Mouse (Mus musculus): ENCODE results near the gene Gmppa. TPM values are rescaled to one million over a fixed set of nuclear protein-coding genes. Genes with fewer than 3 reads are reported as not detected.

Gene Gmppa
- polyA plus RNA-seq, 1 experiment = 177 TPM

GRCm38 (mm10) chr1:75478497-75478896 lies 42.8 kb downstream of the Gmppa start:
- WGBS = 1% methylated on average over 22 of the region's 25 CpGs
- no peak for DNase-seq (ENCODE audit: low read depth, low spot score)

DNA sequence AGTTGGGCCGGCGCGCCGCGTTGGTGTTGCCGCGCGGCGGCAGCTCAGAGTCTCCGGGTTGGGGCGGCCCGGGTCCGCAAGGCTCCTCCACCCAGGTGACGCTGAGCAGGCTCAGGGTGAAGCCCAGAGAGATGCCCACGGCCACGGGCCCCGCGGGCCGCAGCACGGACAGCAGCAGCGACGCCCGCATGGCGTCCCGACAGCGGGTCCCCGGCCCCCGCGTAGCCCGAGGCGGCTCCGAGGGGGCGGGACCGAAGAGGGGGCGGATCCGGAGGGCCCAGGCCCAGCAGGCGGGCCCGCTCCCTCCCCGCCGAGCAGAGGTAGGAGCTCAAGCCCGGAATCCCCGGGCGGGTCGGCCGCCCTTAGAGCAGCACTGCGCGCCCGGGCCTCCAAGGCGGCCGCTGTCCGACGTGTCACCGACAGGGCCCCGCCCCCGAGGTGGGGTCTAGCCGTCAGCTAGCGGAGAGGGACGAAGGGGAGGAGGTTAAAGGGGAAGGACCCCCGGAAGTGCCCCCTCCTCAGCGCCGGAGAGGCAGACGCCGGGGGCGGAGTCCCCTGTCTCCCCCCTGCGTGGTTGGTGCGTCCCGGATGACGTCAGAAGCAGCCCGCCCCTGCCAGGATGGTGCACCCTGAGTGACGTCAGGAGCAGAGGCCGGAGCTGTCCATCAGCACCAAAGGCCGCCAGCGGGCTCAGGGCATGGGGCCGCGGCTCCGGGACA lies 43.3 kb downstream of the Gmppa start, which contains the start of the genes Chpf and Tmem198:
Chpf (minus strand) TSS at position 392 of the 719 bp plus-strand sequence.
Tmem198 (plus strand) TSS at position 617 of the 719 bp plus-strand sequence.
- peak; percentile 62 for DNase-seq (ENCODE audit: low read depth, low spot score)
- under 1% methylated on average over 71 of the region's 76 CpGs for WGBS

- WGBS = 2% methylated on average over 24 of the region's 24 CpGs
- no peak for DNase-seq (ENCODE audit: low read depth, low spot score)
Observed at GRCm38 (mm10) chr1:75479635-75479989, 43.9 kb downstream of the Gmppa start.

DNA sequence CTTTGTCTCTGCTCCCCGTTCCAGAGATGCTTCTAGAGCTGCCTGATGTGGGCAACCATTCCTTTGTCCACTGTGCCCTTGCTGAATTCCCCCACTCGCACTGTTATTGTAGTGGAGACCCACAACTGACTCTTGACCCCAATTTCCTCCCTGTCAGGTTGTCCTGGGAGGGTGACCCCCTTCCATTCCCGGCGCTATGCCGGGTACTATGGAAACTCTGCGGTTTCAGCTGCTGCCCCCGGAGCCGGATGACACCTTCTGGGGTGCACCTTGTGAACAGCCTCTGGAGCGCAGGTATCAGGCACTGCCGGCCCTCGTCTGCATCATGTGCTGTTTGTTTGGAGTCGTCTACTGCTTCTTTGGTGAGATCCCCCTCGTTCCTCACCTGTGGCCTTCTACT lies 44.3 kb downstream of the Gmppa start:
- WGBS = 20% methylated on average over 13 of the region's 13 CpGs
- no peak for DNase-seq (ENCODE audit: low read depth, low spot score)

GRCm38 (mm10) chr1:75480735-75481134 lies 45.0 kb downstream of the Gmppa start:
- no peak for DNase-seq (ENCODE audit: low read depth, low spot score)

GRCm38 (mm10) chr1:75486561-75486960 lies 50.8 kb downstream of the Gmppa start:
- DNase-seq (ENCODE audit: low read depth, low spot score) = no peak
- WGBS = 23% methylated on average over 24 of the region's 24 CpGs

More at GRCm38 (mm10) chr1:75480735-75481134, 45.0 kb downstream of the Gmppa start:
- WGBS = 85% methylated on average over 7 of the region's 7 CpGs

DNA sequence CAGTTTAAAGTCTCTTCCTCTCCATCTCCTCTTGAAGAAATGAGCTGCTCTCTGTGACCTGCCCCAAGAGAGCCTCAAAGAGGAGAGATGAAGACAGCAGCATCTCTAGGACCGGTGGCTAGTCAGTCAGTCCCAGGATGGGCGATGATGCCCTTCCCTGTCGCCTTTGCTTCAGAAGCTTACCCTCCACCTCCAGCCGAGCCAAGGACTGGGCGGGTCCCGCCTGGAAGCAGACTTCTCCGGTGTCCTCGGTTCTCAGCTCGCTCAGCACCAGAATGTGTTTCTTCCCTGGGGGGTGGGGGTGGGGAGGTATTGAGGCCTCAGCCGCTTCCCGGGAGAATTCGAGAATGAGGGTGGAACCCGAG lies 51.3 kb downstream of the Gmppa start:
- WGBS = 8% methylated on average over 13 of the region's 13 CpGs
- no peak for DNase-seq (ENCODE audit: low read depth, low spot score)

- under 1% methylated on average over 62 of the region's 62 CpGs for WGBS
- no peak for DNase-seq (ENCODE audit: low read depth, low spot score)
Observed at GRCm38 (mm10) chr1:75487405-75488161, 51.9 kb downstream of the Gmppa start.

GRCm38 (mm10) chr1:75490785-75491551 lies 55.2 kb downstream of the Gmppa start:
- no peak for DNase-seq (ENCODE audit: low read depth, low spot score)
- 88% methylated on average over 34 of the region's 34 CpGs for WGBS

DNA sequence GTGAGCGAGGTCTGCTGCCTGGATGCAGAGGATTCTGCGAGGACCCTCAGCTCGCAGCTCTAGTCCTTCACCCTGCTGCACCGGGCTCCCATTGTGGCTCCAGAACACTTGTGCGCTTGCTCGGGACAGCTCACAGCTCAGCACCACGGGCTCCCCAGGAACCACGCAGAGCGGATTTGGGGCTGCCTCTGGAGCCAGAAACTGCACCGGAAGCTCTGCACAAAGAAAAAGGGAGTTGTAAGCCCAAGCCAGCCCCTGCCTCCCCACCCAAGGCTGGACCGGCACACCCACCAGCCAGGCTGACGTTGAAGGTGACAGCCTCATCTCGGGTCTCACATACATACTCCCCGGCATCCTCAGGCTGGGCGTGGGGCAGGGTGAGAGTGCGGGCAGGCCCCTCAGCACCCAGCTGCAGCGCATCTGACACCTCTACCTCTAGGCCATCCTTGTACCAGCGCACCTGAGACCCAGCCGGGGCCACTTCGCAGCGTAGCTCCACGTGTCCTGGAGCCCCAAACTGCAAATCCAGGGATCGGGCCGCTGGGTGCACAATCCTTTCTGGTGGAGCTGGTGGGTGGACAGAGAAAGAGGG lies 56.9 kb downstream of the Gmppa start:
- no peak for DNase-seq (ENCODE audit: low read depth, low spot score)
- WGBS = 80% methylated on average over 24 of the region's 24 CpGs

Other genes with a start within 250 kb of the Gmppa start
- gene Ankzf1, start 243.8 kb upstream of the Gmppa start, polyA plus RNA-seq (2012; rRNA removed) = 19.2 and 27.4 TPM in 2 replicates
- gene Atg9a, start 243.7 kb upstream of the Gmppa start, polyA plus RNA-seq (2012; rRNA removed) = 72.2 and 107 TPM in 2 replicates
- gene Glb1l, start 225.1 kb upstream of the Gmppa start, polyA plus RNA-seq (2012; rRNA removed) = 2.1 and 4.4 TPM in 2 replicates
- 221 and 258 TPM in 2 replicates for gene Stk16, start 225.1 kb upstream of the Gmppa start, polyA plus RNA-seq (2012; rRNA removed)
- gene Tuba4a, start 216.1 kb upstream of the Gmppa start, polyA plus RNA-seq (2012; rRNA removed) = 121 and 164 TPM in 2 replicates
- gene A630095N17Rik, start 203.8 kb upstream of the Gmppa start, polyA plus RNA-seq (2012; rRNA removed) = not detected in 2 replicates
- 19.4 and 20.1 TPM in 2 replicates for gene Dnajb2, start 199.5 kb upstream of the Gmppa start, polyA plus RNA-seq (2012; rRNA removed)
- gene Ptprn, start 171.4 kb upstream of the Gmppa start, polyA plus RNA-seq (2012; rRNA removed) = 6.4 and 6.5 TPM in 2 replicates
- 14.0 and 17.7 TPM in 2 replicates for gene Resp18, start 157.5 kb upstream of the Gmppa start, polyA plus RNA-seq (2012; rRNA removed)
- 250 and 500 TPM in 2 replicates for gene Dnpep, start 117.9 kb upstream of the Gmppa start, polyA plus RNA-seq (2012; rRNA removed)
- gene Des, start 75.6 kb upstream of the Gmppa start, polyA plus RNA-seq (2012; rRNA removed) = 353 and 360 TPM in 2 replicates
- 20.6 and 22.7 TPM in 2 replicates for gene Speg, start 60.6 kb upstream of the Gmppa start, polyA plus RNA-seq (2012; rRNA removed)
- gene Asic4, start 14.5 kb downstream of the Gmppa start, polyA plus RNA-seq (2012; rRNA removed) = 0.17 TPM in 1 of 2 replicates, not detected in the other
- gene Chpf, start 43.4 kb downstream of the Gmppa start, polyA plus RNA-seq (2012; rRNA removed) = 22.0 and 25.1 TPM in 2 replicates
- gene Tmem198, start 43.6 kb downstream of the Gmppa start, polyA plus RNA-seq (2012; rRNA removed) = 1.9 and 2.0 TPM in 2 replicates
- gene Obsl1, start 70.5 kb downstream of the Gmppa start, polyA plus RNA-seq (2012; rRNA removed) = 3.3 and 4.1 TPM in 2 replicates
- gene Inha, start 71.1 kb downstream of the Gmppa start, polyA plus RNA-seq (2012; rRNA removed) = 2.6 and 2.7 TPM in 2 replicates
- gene Stk11ip, start 85.6 kb downstream of the Gmppa start, polyA plus RNA-seq (2012; rRNA removed) = 15.6 and 17.3 TPM in 2 replicates
- gene Slc4a3, start 110.3 kb downstream of the Gmppa start, polyA plus RNA-seq (2012; rRNA removed) = 3.0 and 4.7 TPM in 2 replicates

All from large intestine, adult 2 months (tissue).